Mouse (Mus musculus) brain, embryonic 14.5 days (tissue): ENCODE results near the gene Notch1. TPM values are rescaled to one million over a fixed set of nuclear protein-coding genes. Genes with fewer than 3 reads are reported as not detected.

Experiments
- DNase-seq: peaks from one replicate; pipeline ENCODE4 v3.0.0-alpha.2; 2011; ENCODE audit warnings: low read depth
- CTCF ChIP-seq: fragments of 200-500 bp; IDR thresholded peaks from 2 replicates; pipeline ENCODE4 v1.5.1; 2012; ENCODE audit warnings: inconsistent platforms, mild to moderate bottlenecking, moderate library complexity, borderline replicate concordance; ENCODE audit not compliant: insufficient read depth, insufficient read length; ENCODE audit errors: extremely low read depth
- POLR2A ChIP-seq: fragments of 200-500 bp; IDR thresholded peaks from 2 replicates; pipeline ENCODE4 v1.6.1; 2012; ENCODE audit warnings: mild to moderate bottlenecking, inconsistent platforms, borderline replicate concordance; ENCODE audit not compliant: poor library complexity, insufficient read depth, insufficient read length, severe bottlenecking; ENCODE audit errors: extremely low read depth
- polyA plus RNA-seq: library from polyadenylated mRNA; depleted of rRNA; stranded (reverse); fragments of >200 nt; gene quantifications from 2 replicates; pipeline ENCODE4 v1.2.3, GENCODE M21; 2012; rRNA removed

Gene Notch1
- polyA plus RNA-seq, 1 experiment = 42.4 TPM

DNA sequence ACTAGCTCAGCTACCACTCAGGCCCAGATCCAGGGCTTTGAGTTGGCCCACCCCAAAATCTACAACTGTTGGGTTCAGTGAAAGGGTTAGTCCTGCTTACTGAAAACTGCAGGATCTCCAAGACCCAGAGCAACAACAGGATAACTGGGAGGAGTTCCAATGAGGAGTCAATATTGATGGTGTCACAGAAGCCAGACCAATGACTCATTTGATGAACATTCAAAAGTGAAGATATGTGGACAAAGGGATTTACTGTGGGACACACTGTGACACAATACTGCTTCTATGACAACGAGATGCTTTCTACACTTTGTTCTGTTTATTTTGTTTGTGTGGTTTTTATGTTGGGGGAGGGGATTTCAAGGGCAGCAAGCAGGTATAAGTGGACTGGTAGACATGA lies 98.3 kb downstream of the Notch1 start:
- DNase-seq = no peak
- TF ChIP-seq CTCF (no peak), POLR2A (no peak)

DNA sequence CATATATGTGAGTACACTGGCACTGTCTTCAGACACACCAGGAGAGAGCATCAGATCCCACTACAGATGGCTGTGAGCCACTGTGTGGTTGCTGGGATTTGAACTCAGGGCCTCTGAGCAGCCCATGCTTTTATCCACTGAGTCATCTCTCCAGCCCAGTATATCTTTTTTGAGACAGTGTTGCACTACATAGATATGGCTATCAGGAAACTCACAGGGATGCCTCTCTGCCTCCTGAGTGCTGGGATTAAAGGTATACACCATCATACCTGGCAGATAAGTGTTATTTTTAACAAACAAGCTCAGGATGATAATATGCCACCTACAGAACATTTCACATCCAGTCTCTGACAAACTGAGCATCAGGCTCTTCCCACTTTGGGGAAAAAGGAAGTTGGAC lies 99.4 kb downstream of the Notch1 start:
- TF ChIP-seq POLR2A (no peak), CTCF (no peak)
- DNase-seq = no peak

DNA sequence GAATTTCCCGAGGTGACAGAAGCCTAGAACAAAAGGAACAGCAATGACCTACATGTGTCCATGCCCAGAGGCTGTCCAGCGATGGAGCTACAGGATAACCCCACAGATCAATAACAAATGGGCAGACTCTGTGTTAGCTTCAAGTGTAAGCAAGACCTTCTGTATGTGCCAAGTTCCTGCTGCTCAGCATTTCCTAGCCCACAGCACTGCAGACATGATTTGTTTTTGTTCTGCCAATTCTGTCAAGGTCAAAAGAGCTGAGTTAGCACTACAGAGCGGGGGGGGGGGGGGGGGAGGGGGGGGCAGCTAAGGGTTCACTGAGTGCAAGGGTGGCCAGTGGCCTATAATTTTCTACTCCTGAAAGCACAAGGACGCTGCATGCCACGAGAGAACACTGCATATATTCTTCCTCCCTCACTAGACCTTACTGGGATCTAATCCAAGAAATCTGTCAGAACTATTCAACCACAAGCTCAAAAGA lies 105.5 kb downstream of the Notch1 start:
- DNase-seq = no peak
- TF ChIP-seq CTCF (no peak), POLR2A (no peak)

DNA sequence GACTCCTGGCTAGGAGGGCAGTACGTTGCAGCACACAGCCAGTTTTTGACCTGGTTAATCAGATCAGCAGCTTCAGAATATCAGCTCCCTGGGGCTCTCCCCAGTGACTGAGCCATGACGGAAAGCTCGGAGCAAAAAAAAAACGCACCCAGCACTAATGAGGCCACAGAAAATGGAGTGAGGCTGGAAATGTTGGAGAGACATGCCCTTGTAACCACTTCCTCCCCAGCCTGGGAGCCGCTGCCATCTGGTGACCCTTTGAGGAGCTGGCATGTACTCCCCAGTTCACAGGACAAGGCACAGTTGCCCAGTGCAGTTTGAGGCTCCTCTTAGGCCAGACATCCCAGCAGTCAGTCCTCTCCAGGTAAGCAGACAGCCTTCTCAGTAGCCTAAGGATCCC lies 106.4 kb downstream of the Notch1 start:
- DNase-seq = no peak
- TF ChIP-seq POLR2A (no peak), CTCF (no peak)

GRCm38 (mm10) chr2:26409362-26409761 lies 107.1 kb downstream of the Notch1 start:
- TF ChIP-seq POLR2A (no peak), CTCF (no peak)
- DNase-seq = no peak

DNA sequence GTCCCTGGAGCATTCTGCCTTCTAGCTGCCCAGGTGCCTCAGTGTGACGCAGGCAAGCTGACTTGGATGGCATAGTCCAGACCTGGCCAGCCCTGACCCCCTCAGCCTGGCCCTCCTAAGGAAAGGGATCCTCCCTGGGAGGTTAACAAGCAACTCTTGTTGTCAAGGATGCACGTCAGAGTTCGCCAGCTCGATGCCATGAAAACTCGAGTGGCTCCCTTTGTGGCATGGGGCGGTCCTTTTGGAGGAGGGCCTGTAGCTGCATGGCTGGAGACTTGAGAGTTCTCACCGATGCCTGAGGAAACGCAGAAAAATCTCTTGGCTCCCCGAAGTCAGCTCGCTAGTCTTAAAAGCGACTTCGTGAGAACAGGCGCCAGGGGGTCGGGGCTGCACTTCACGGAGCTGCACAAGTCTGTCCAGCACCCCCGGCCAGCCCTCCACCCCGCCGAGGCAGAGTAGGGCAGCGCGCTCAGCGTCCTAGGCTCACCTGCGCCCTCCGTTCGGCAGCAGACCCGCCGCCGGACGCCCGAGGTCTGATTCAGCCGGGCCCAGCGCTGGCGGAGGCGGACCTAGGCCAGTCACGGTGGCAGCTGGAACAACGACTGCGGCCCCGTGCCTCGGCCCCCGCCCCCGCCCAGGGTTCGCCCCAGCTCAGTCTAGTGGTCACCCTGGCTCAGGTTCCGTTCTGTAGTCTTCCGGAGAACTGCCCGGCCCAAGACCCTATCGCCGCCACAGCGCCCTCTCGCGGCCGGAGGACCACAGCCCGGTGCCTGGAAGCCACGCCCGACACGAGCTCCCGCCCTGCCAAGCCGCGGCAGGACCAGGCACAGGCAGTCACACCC lies 107.7 kb downstream of the Notch1 start, which contains the start of gene Inpp5e:
Gene Inpp5e, minus strand, starts transcription at position 689 of the 842 bp plus-strand sequence.
- DNase-seq = peak; percentile 96
- peak; percentile 48; the same call in 1 of the 2 replicates for TF ChIP-seq POLR2A
- peak; percentile 97 for TF ChIP-seq CTCF

Other genes starting within 250 kb of the Notch1 start
- gene Ccdc187, start 222.1 kb downstream of the Notch1 start, polyA plus RNA-seq = 1.4 and 1.9 TPM in 2 replicates
- gene Gpsm1, start 201.1 kb downstream of the Notch1 start, polyA plus RNA-seq = 163 and 195 TPM in 2 replicates
- 31.0 and 32.8 TPM in 2 replicates for gene Dnlz, start 164.6 kb downstream of the Notch1 start, polyA plus RNA-seq
- gene Card9, start 155.7 kb downstream of the Notch1 start, polyA plus RNA-seq = 1.8 and 2.2 TPM in 2 replicates
- gene Snapc4, start 136.0 kb downstream of the Notch1 start, polyA plus RNA-seq = 52.9 and 53.8 TPM in 2 replicates
- gene Entr1, start 127.3 kb downstream of the Notch1 start, polyA plus RNA-seq = 222 and 255 TPM in 2 replicates
- 116 and 133 TPM in 2 replicates for gene Pmpca, start 127.3 kb downstream of the Notch1 start, polyA plus RNA-seq
- gene Inpp5e, start 107.5 kb downstream of the Notch1 start, polyA plus RNA-seq = 39.4 and 44.8 TPM in 2 replicates
- 50.0 and 60.0 TPM in 2 replicates for gene Sec16a, start 71.4 kb downstream of the Notch1 start, polyA plus RNA-seq
- gene Egfl7, start 63.4 kb upstream of the Notch1 start, polyA plus RNA-seq = 139 and 192 TPM in 2 replicates
- not detected in 2 replicates for gene Gm20532, start 70.0 kb upstream of the Notch1 start, polyA plus RNA-seq
- 5.5 and 6.1 TPM in 2 replicates for gene Agpat2, start 87.8 kb upstream of the Notch1 start, polyA plus RNA-seq
- 119 and 133 TPM in 2 replicates for gene Fam69b, start 111.8 kb upstream of the Notch1 start, polyA plus RNA-seq
- not detected in 2 replicates for gene Lcn4, start 154.6 kb upstream of the Notch1 start, polyA plus RNA-seq